7 mouse cellular contexts compared by ENCODE assay signal in genomic region chr1:156418170-156418569, GRCm38 (mm10). TPM values are rescaled to one million over a fixed set of nuclear protein-coding genes. Genes with fewer than 3 reads are reported as not detected.
DNase-seq lines count a peak whose midpoint lies in the region; ATAC-seq and TF ChIP-seq lines count a peak whose summit lies in the region.

No protein-coding gene starts in this region.

- TF ChIP-seq POLR2A in CH12.LX (IDR thresholded peaks at IDR 0.05; ENCODE audit: low read depth, low read length) = no peak

- H3K4me3 ChIP-seq in hindbrain, postnatal 0 days (ENCODE audit: low read length) = no peak overlapping the region
- no peak overlapping the region for H3K4me3 ChIP-seq in hindbrain, embryonic 13.5 days
- no peak overlapping the region for H3K4me3 ChIP-seq in CH12.LX (replicated peaks in 1 of 3; ENCODE audit: low read depth in 2 of 3, low read length in 2 of 3, poor library complexity in 1 of 3)

- peak; percentile 51 for TF ChIP-seq CTCF in hindbrain, postnatal 0 days (IDR thresholded peaks at IDR 0.05; ENCODE audit: low read depth)
- TF ChIP-seq CTCF in CH12.LX (conservative IDR thresholded peaks at IDR 0.05 in 1 of 2, IDR thresholded peaks at IDR 0.05 in 1 of 2; ENCODE audit: low read depth in 2 of 2, low read length in 2 of 2) = peak in 1 of 2 experiments; percentile 82; a peak in 2 of 4 replicates

- no peak for TF ChIP-seq EP300 in CH12.LX (IDR thresholded peaks at IDR 0.05; ENCODE audit: low read length)

- no peak overlapping the region for H3K9ac ChIP-seq in hindbrain, postnatal 0 days (replicated peaks; ENCODE audit: low read length)
- no peak overlapping the region for H3K9ac ChIP-seq in hindbrain, embryonic 13.5 days
- H3K9ac ChIP-seq in CH12.LX (ENCODE audit: insufficient read depth, low read depth) = no peak overlapping the region

- H3K4me2 ChIP-seq in hindbrain, postnatal 0 days (ENCODE audit: low read depth, low read length) = no peak overlapping the region
- H3K4me2 ChIP-seq in hindbrain, embryonic 13.5 days = no peak overlapping the region
- no peak overlapping the region for H3K4me2 ChIP-seq in CH12.LX (ENCODE audit: insufficient read depth, low read depth, poor library complexity, severe bottlenecking)

- dilution Hi-C loops in CH12.LX (cut with MboI; ENCODE audit: extremely low pct_ligation_motif_present, extremely low pct_unique_long_range_greater_than_20kb, low sequenced_read_pairs) = no loop called here

- 57% methylated on average over 4 of the region's 4 CpGs for WGBS in hindbrain, postnatal 0 days
- WGBS in hindbrain, embryonic 13.5 days = 61% methylated on average over 4 of the region's 4 CpGs

- H3K27ac ChIP-seq in hindbrain, postnatal 0 days = no peak overlapping the region
- H3K27ac ChIP-seq in hindbrain, embryonic 13.5 days = no peak overlapping the region
- H3K27ac ChIP-seq in CH12.LX (ENCODE audit: insufficient read depth, low read depth) = no peak overlapping the region

- no peaks in the 10 kb centered on the region for H3K4me1 ChIP-seq in hindbrain, postnatal 0 days (ENCODE audit: insufficient read depth, low read length)
- peaks cover 9% of the 10 kb centered on the region for H3K4me1 ChIP-seq in hindbrain, embryonic 13.5 days (replicated peaks)
- peaks cover 5% of the 10 kb centered on the region in 2 experiments for H3K4me1 ChIP-seq in CH12.LX (ENCODE audit: control insufficient read depth in 1 of 2, insufficient read depth in 2 of 2)

- no peaks in the 10 kb centered on the region for H3K27me3 ChIP-seq in hindbrain, postnatal 0 days (ENCODE audit: insufficient read depth, low read length)
- H3K27me3 ChIP-seq in hindbrain, embryonic 13.5 days = no peaks in the 10 kb centered on the region
- no peaks in the 10 kb centered on the region for H3K27me3 ChIP-seq in CH12.LX (replicated peaks)

- H3K36me3 ChIP-seq in hindbrain, postnatal 0 days (ENCODE audit: insufficient read depth, low read length) = no peaks in the 10 kb centered on the region
- no peaks in the 10 kb centered on the region for H3K36me3 ChIP-seq in hindbrain, embryonic 13.5 days
- H3K36me3 ChIP-seq in CH12.LX (replicated peaks in 1 of 2; ENCODE audit: control insufficient read depth in 1 of 2, insufficient read depth in 1 of 2, low read length in 1 of 2) = no peaks in the 10 kb centered on the region

- H3K79me2 ChIP-seq in CH12.LX (replicated peaks; ENCODE audit: control insufficient read depth, extremely low read depth, insufficient read depth, poor library complexity, severe bottlenecking) = no peaks in the 10 kb centered on the region

- peak; percentile 84 for TF ChIP-seq RAD21 in CH12.LX (IDR thresholded peaks at IDR 0.05; ENCODE audit: low read depth, low read length)

- in situ Hi-C loops in CH12.LX (cut with MboI; ENCODE audit: low pct_ligation_motif_present, low pct_unique_long_range_greater_than_20kb, low sequenced_read_pairs) = loop anchor here (25.0 kb wide), 1 partner anchor 219 kb away; no protein-coding TSS in a partner anchor

- DNase-seq in hindbrain, postnatal 0 days (ENCODE audit: low spot score) = peak; percentile 46
- peak; percentile 72 for DNase-seq in A20 (ENCODE audit: low read depth, low spot score)
- DNase-seq in CH12.LX (ENCODE audit: extremely low read depth) = peak; percentile 65
- peak; percentile 5 for DNase-seq in embryo, embryonic 11.5 days (ENCODE audit: low read depth, low spot score)
- peak; percentile 83 for DNase-seq in lung, postnatal 36 days
- DNase-seq in frontal cortex, postnatal 25 days (ENCODE audit: low spot score in 2 of 2) = no peak

- no peaks in the 10 kb centered on the region for H3K9me3 ChIP-seq in hindbrain, postnatal 0 days (ENCODE audit: low read length)
- 0 out of 2 replicates have a peak, but pooled peaks cover 2% of the 10 kb centered on the region for H3K9me3 ChIP-seq in hindbrain, embryonic 13.5 days
- H3K9me3 ChIP-seq in CH12.LX (replicated peaks; ENCODE audit: low read length) = peaks cover 1% of the 10 kb centered on the region

- no peak for ATAC-seq in hindbrain, postnatal 0 days
- no peak for ATAC-seq in hindbrain, embryonic 13.5 days (ENCODE audit: low FRiP score)

TF ChIP-seq in CH12.LX, 34 proteins besides CTCF, POLR2A, EP300 and RAD21:
- TF ChIP-seq ELF1 (IDR thresholded peaks at IDR 0.05; ENCODE audit: low read depth, low read length) (no peak), MAX (IDR thresholded peaks at IDR 0.05; ENCODE audit: low read length) (0 out of 2 replicates have a peak, but pooled peaks have one; percentile 38), BHLHE40 (IDR thresholded peaks at IDR 0.05; ENCODE audit: low read depth, low read length) (0 out of 2 replicates have a peak, but pooled peaks have one; percentile 10), MYC (IDR thresholded peaks at IDR 0.05; ENCODE audit: low read depth, low read length) (peak; percentile 72; the same call in 1 of the 2 replicates), IRF4 (IDR thresholded peaks at IDR 0.05; ENCODE audit: low read depth, low read length) (no peak), NELFE (IDR thresholded peaks at IDR 0.05; ENCODE audit: low read depth, low read length) (0 out of 2 replicates have a peak, but pooled peaks have one; percentile 25), ZNF384 (IDR thresholded peaks at IDR 0.05; ENCODE audit: low read depth, low read length) (peak; percentile 62), NRF1 (IDR thresholded peaks at IDR 0.05; ENCODE audit: low read depth, low read length) (0 out of 2 replicates have a peak, but pooled peaks have one; percentile 11), SMC3 (IDR thresholded peaks at IDR 0.05; ENCODE audit: low read depth, low read length) (peak; percentile 82), ZC3H11A (IDR thresholded peaks at IDR 0.05; ENCODE audit: low read depth, low read length) (peak; percentile 40; the same call in 1 of the 2 replicates)

RNA-seq across cellular contexts. Expression of gene Axdnd1, which starts 2.8 kb away (rescaled TPM):
- 0.16 TPM in 1 of 2 replicates, not detected in the other for total RNA-seq in hindbrain, postnatal 0 days (2014; rRNA removed)
- polyA plus RNA-seq in hindbrain, postnatal 0 days (2015; fragmentation: Nextera tagmentation; extraction: Ambion mirVana) = 0.33 and 0.40 TPM in 2 replicates
- 0.18 and 0.22 TPM in 2 replicates for polyA plus RNA-seq in hindbrain, embryonic 13.5 days (2015; fragmentation: Nextera tagmentation; extraction: Ambion mirVana)
- total RNA-seq in CH12.LX (2012; rRNA removed) = not detected in 2 replicates
- total RNA-seq in CH12.LX (2014; rRNA removed) = not detected in 2 replicates
- polyA plus RNA-seq in CH12.LX (2012; ENCODE audit: insufficient read length, low read depth) = not detected in 2 replicates

RNA-seq across cellular contexts. Expression of gene Gm2000, which starts 52.3 kb away (rescaled TPM):
- total RNA-seq in hindbrain, postnatal 0 days (2014; rRNA removed) = 585 and 612 TPM in 2 replicates
- 468 and 472 TPM in 2 replicates for polyA plus RNA-seq in hindbrain, postnatal 0 days (2015; fragmentation: Nextera tagmentation; extraction: Ambion mirVana)
- polyA plus RNA-seq in hindbrain, embryonic 13.5 days (2015; fragmentation: Nextera tagmentation; extraction: Ambion mirVana) = 567 and 588 TPM in 2 replicates
- 475 and 885 TPM in 2 replicates for total RNA-seq in CH12.LX (2012; rRNA removed)
- 1,436 and 1,655 TPM in 2 replicates for total RNA-seq in CH12.LX (2014; rRNA removed)
- polyA plus RNA-seq in CH12.LX (2012; ENCODE audit: insufficient read length, low read depth) = 2,494 and 2,614 TPM in 2 replicates

RNA-seq across cellular contexts. Expression of gene Soat1, which starts 56.0 kb away (rescaled TPM):
- total RNA-seq in hindbrain, postnatal 0 days (2014; rRNA removed) = 35.8 and 63.9 TPM in 2 replicates
- 11.1 and 16.2 TPM in 2 replicates for polyA plus RNA-seq in hindbrain, postnatal 0 days (2015; fragmentation: Nextera tagmentation; extraction: Ambion mirVana)
- 12.3 and 12.6 TPM in 2 replicates for polyA plus RNA-seq in hindbrain, embryonic 13.5 days (2015; fragmentation: Nextera tagmentation; extraction: Ambion mirVana)
- total RNA-seq in CH12.LX (2012; rRNA removed) (10.3 and 12.0 TPM in 2 replicates), CH12.LX (2014; rRNA removed) (13.5 and 16.9 TPM in 2 replicates)
- polyA plus RNA-seq in CH12.LX (2012; ENCODE audit: insufficient read length, low read depth) = 8.6 and 9.8 TPM in 2 replicates

Comparison
In these comparisons a context has a peak if more than half of its experiments do, and no peak if none do; other contexts are left out.
1. DNase-seq: peak in hindbrain, postnatal 0 days (single experiment), A20 (single experiment), CH12.LX (single experiment), embryo, embryonic 11.5 days (single experiment) and lung, postnatal 36 days (single experiment); none in frontal cortex, postnatal 25 days (0 of 2).